Mouse (Mus musculus): Measurements from ENCODE around the gene Inpp5a.

DNA sequence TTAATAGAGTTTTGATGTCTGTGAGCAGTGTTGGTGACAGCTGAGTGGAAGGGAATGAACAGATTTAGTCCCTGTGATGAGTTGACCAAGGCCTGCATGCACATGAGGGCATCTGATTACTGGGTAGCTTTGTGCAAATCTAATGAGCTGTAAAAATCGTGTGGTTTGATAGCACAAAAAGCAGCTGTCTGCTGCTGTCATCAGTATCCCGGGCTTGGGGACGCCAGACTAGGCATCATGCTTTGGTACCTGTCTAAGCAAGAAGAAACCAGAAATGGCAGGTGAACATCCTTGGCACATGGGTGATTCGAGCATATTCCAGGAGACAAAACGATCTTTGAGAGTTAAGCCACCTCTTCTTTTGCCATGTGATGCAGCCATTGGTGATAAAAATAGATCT, 167.4 kb downstream of the Inpp5a start:
- no peak for TF ChIP-seq CTCF (IDR thresholded peaks at IDR 0.05; ENCODE audit: control insufficient read depth, insufficient read depth, low read length)
- TF ChIP-seq POLR2A (IDR thresholded peaks at IDR 0.05; ENCODE audit: borderline replicate concordance, control insufficient read depth, low read depth, low read length) = no peak
